Mouse (Mus musculus) hindbrain, embryonic 11.5 days (tissue): ENCODE measurements around the gene Olfr420. TPM values are rescaled to one million over a fixed set of nuclear protein-coding genes. Genes with fewer than 3 reads are reported as not detected.

ENCODE experiments used
- ATAC-seq: fragments of 200-750 bp; cut with Nextera tagmentation; 2 replicates; pipeline ENCODE4 v1.8.0; 2017; ENCODE audit warnings: mild to moderate bottlenecking, moderate TSS enrichment, moderate library complexity; ENCODE audit not compliant: low FRiP score
- DNase-seq: peaks from one replicate; pipeline ENCODE4 v3.0.0-alpha.2; 2015; ENCODE audit warnings: low spot score
- H3K27ac ChIP-seq: fragments of 300-500 bp; sonication (generic); 2 replicates; pipeline ENCODE4 v1.5.1; 2014; ENCODE audit warnings: mild to moderate bottlenecking, low read depth, low read length
- H3K27me3 ChIP-seq: fragments of 300-500 bp; sonication (generic); 2 replicates; pipeline ENCODE4 v1.6.1; 2014; ENCODE audit warnings: mild to moderate bottlenecking, low read length, moderate library complexity, mixed read lengths; ENCODE audit not compliant: control insufficient read depth, insufficient read depth
- H3K36me3 ChIP-seq: fragments of 300-500 bp; sonication (generic); 2 replicates; pipeline ENCODE4 v1.6.1; 2014; ENCODE audit warnings: mild to moderate bottlenecking, low read length, moderate library complexity, mixed read lengths; ENCODE audit not compliant: control insufficient read depth, insufficient read depth
- H3K4me1 ChIP-seq: fragments of 300-500 bp; sonication (generic); replicated peaks from 2 replicates; pipeline ENCODE4 v1.6.1; 2014; ENCODE audit warnings: low read length, mixed read lengths; ENCODE audit not compliant: control insufficient read depth, insufficient read depth
- H3K4me2 ChIP-seq: fragments of 300-500 bp; sonication (generic); replicated peaks from 2 replicates; pipeline ENCODE4 v1.6.1; 2014; ENCODE audit warnings: mild to moderate bottlenecking, low read depth, low read length
- H3K4me3 ChIP-seq: fragments of 300-500 bp; sonication (generic); 2 replicates; pipeline ENCODE4 v1.5.1; 2014; ENCODE audit warnings: low read depth, low read length
- H3K9ac ChIP-seq: fragments of 300-500 bp; sonication (generic); 2 replicates; pipeline ENCODE4 v1.6.1; 2014; ENCODE audit warnings: low read depth, low read length
- H3K9me3 ChIP-seq: fragments of 300-500 bp; sonication (generic); 2 replicates; pipeline ENCODE4 v1.6.1; 2016; ENCODE audit warnings: low read length; ENCODE audit not compliant: control insufficient read depth
- WGBS: fragments of 180-500 bp; shearing (Covaris S2); extraction: QIAGEN DNeasy Blood & Tissue Kit; methylation state at CpG from one replicate; pipeline ENCODE4 v1.1.7; 2014; 5-methylcytosine and 5-hydroxymethylcytosine counted together
- polyA plus RNA-seq: library from polyadenylated mRNA; unstranded; fragments of >200 nt; fragmentation: Nextera tagmentation; extraction: Ambion mirVana; gene quantifications from 2 replicates; pipeline ENCODE4 v1.2.1, GENCODE M21; 2014

The Olfr420 gene
- polyA plus RNA-seq, 1 experiment from 2014 or later = not detected

- WGBS = 92% methylated on average over 10 of the region's 10 CpGs
Observed at GRCm38 (mm10) chr1:174159095-174159494, 3.7 kb downstream of the Olfr420 start.

DNA sequence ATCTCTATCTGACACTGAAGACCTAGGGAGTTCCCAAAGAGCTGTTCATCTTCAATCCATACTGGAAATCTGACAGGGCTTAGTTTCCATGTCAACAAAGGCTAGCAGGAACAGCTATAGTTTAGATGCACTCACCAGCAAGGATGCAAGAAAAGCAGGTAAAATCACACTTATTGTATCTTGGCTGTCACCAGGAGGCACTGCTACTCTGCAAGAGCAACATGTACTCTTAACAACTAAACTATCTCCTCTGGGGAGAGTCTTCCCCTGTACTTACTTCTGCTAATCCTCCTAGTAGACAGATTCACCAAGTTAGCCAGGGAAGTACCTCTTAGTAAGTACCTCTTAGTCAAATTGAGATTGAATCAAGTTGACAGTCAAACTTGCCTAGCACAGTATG, 13.6 kb downstream of the Olfr420 start:
- H3K36me3 ChIP-seq = no peaks in the 10 kb centered on the region
- no peaks in the 10 kb centered on the region for H3K27me3 ChIP-seq
- H3K9me3 ChIP-seq = no peaks in the 10 kb centered on the region
- H3K4me2 ChIP-seq = no peak overlapping the region
- H3K9ac ChIP-seq = no peak overlapping the region
- DNase-seq = no peak
- no peak for ATAC-seq
- no peak overlapping the region for H3K4me3 ChIP-seq
- no peaks in the 10 kb centered on the region for H3K4me1 ChIP-seq
- H3K27ac ChIP-seq = no peak overlapping the region

More at GRCm38 (mm10) chr1:174159095-174159494, 3.7 kb downstream of the Olfr420 start:
- H3K4me1 ChIP-seq = no peaks in the 10 kb centered on the region
- no peaks in the 10 kb centered on the region for H3K9me3 ChIP-seq
- H3K4me2 ChIP-seq = no peak overlapping the region
- no peak for ATAC-seq
- H3K27ac ChIP-seq = no peak overlapping the region
- H3K36me3 ChIP-seq = no peaks in the 10 kb centered on the region
- H3K4me3 ChIP-seq = no peak overlapping the region
- DNase-seq = no peak
- H3K9ac ChIP-seq = no peak overlapping the region
- no peaks in the 10 kb centered on the region for H3K27me3 ChIP-seq

GRCm38 (mm10) chr1:174170706-174171501, 15.5 kb downstream of the Olfr420 start:
- Histone ChIP-seq H3K27me3 (no peaks in the 10 kb centered on the region), H3K4me3 (no peak overlapping the region), H3K9ac (no peak overlapping the region), H3K27ac (no peak overlapping the region), H3K9me3 (no peaks in the 10 kb centered on the region), H3K4me2 (no peak overlapping the region), H3K36me3 (no peaks in the 10 kb centered on the region), H3K4me1 (no peaks in the 10 kb centered on the region)
- DNase-seq = no peak
- WGBS = 91% methylated on average over 5 of the region's 5 CpGs
- ATAC-seq = no peak

GRCm38 (mm10) chr1:174171537-174171936, 16.1 kb downstream of the Olfr420 start:
- Histone ChIP-seq H3K4me3 (no peak overlapping the region), H3K36me3 (no peaks in the 10 kb centered on the region), H3K9ac (no peak overlapping the region), H3K4me1 (no peaks in the 10 kb centered on the region), H3K9me3 (no peaks in the 10 kb centered on the region), H3K27ac (no peak overlapping the region), H3K27me3 (no peaks in the 10 kb centered on the region), H3K4me2 (no peak overlapping the region)
- WGBS = 62% methylated on average over 2 of the region's 2 CpGs
- no peak for DNase-seq
- ATAC-seq = peak; percentile 64; the same call in 1 of the 2 replicates

DNA sequence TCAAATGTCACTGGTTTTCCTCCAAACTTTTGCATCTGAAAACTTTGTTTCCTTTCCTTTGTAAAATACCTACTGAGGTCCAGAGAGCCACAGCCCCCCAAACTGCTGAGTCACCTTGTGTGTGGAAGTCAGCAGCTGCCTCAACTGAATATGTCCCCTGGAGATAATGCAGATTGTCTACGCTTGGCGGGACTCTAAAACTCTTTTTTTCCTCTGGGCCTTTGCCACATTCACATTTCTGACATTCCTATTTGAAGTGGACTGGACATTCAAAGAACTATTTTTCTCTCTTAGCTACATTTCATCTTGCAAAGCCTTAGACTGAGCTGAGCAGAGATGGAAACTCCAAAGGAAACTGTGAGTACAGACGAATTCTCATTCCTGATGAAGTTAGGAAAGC, 17.2 kb downstream of the Olfr420 start, which contains the start of gene Spta1:
Gene Spta1, plus strand, starts transcription at position 172 of the 400 bp plus-strand sequence.
- DNase-seq (peak; percentile 21), ATAC-seq (peak; percentile 58; the same call in 1 of the 2 replicates)
- no peak within 1 kb of the TSS for H3K27ac ChIP-seq
- no peak within 1 kb of the TSS for H3K4me3 ChIP-seq
- H3K9ac ChIP-seq = no peak within 1 kb of the TSS
- no peaks in the 10 kb centered on the region for H3K36me3 ChIP-seq
- WGBS = 20% methylated on average over 3 of the region's 3 CpGs
- no peaks in the 10 kb centered on the region for H3K4me1 ChIP-seq
- H3K27me3 ChIP-seq = no peaks in the 10 kb centered on the region
- no peaks in the 10 kb centered on the region for H3K9me3 ChIP-seq
- no peak within 1 kb of the TSS for H3K4me2 ChIP-seq

GRCm38 (mm10) chr1:174204699-174205098, 49.3 kb downstream of the Olfr420 start:
- Histone ChIP-seq H3K27ac (no peak overlapping the region), H3K9me3 (no peaks in the 10 kb centered on the region), H3K4me3 (no peak overlapping the region), H3K4me2 (no peak overlapping the region), H3K27me3 (no peaks in the 10 kb centered on the region), H3K9ac (no peak overlapping the region), H3K36me3 (no peaks in the 10 kb centered on the region), H3K4me1 (no peaks in the 10 kb centered on the region)
- DNase-seq (no peak), ATAC-seq (no peak)
- 82% methylated on average over 7 of the region's 7 CpGs for WGBS

Other genes starting within 250 kb of the Olfr420 start
- gene Ifi211, start 242.6 kb upstream of the Olfr420 start, polyA plus RNA-seq = 0.17 and 0.52 TPM in 2 replicates
- 0.24 and 0.93 TPM in 2 replicates for gene Mndal, start 213.1 kb upstream of the Olfr420 start, polyA plus RNA-seq
- 0.23 TPM in 1 of 2 replicates, not detected in the other for gene Ifi203, start 213.0 kb upstream of the Olfr420 start, polyA plus RNA-seq
- gene Ifi202b, start 172.9 kb upstream of the Olfr420 start, polyA plus RNA-seq = not detected in 2 replicates
- not detected in 2 replicates for gene Ifi205, start 123.8 kb upstream of the Olfr420 start, polyA plus RNA-seq
- gene Olfr433, start 114.9 kb upstream of the Olfr420 start, polyA plus RNA-seq = not detected in 2 replicates
- not detected in 2 replicates for gene Olfr432, start 106.4 kb upstream of the Olfr420 start, polyA plus RNA-seq
- not detected in 2 replicates for gene Olfr430, start 89.0 kb upstream of the Olfr420 start, polyA plus RNA-seq
- not detected in 2 replicates for gene Olfr429, start 71.3 kb upstream of the Olfr420 start, polyA plus RNA-seq
- gene Olfr427, start 58.7 kb upstream of the Olfr420 start, polyA plus RNA-seq = not detected in 2 replicates
- not detected in 2 replicates for gene Olfr231, start 34.5 kb upstream of the Olfr420 start, polyA plus RNA-seq
- gene Olfr424, start 24.1 kb upstream of the Olfr420 start, polyA plus RNA-seq = not detected in 2 replicates
- gene Spta1, start 17.1 kb downstream of the Olfr420 start, polyA plus RNA-seq = 1.9 and 2.9 TPM in 2 replicates
- not detected in 2 replicates for gene Olfr419, start 96.4 kb downstream of the Olfr420 start, polyA plus RNA-seq
- not detected in 2 replicates for gene Mptx1, start 174.9 kb downstream of the Olfr420 start, polyA plus RNA-seq
- not detected in 2 replicates for gene Olfr417, start 209.5 kb downstream of the Olfr420 start, polyA plus RNA-seq
- not detected in 2 replicates for gene Olfr248, start 235.4 kb downstream of the Olfr420 start, polyA plus RNA-seq